Mouse (Mus musculus): ENCODE measurements at regions not wholly inside any gene's neighbourhood (a gene's known extent, or its start where the extent isn't known, plus 50 kb on each side); places are given as distances from the start of the nearest gene placed in this dataset.

DNA sequence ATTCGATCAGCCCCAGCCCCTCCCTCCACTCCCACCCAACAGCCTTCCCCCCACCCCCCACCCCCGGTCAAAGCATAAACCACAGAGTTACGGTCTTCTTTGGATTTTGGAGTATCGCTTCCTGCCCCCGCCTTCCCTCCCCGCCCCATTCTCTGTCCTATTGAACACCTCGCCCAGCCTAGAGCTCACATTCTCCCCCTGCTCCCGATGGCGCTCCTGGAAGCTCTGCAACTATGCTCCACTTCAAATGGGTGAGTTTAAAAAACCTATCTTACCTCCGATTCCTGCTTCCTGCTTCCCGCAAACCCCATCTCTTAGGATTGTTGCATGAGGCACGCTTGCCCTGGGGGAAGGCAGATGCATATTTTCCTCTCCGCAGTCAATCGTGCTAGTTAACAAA is 419.7 kb upstream of the Ubash3b start:
- Histone ChIP-seq H3K36me3 (peaks cover 8% of the 10 kb centered on the region), H3K9me3 (replicated peaks) (no peaks in the 10 kb centered on the region), H3K4me3 (peak overlapping the region; percentile 74), H3K4me1 (peaks cover 34% of the 10 kb centered on the region), H3K27ac (peak overlapping the region; percentile 98), H3K27me3 (ENCODE audit: low read depth, poor library complexity, severe bottlenecking) (no peaks in the 10 kb centered on the region)
- peak; percentile 75 for DNase-seq (ENCODE audit: low spot score)
- 1% methylated on average over 14 of the region's 14 CpGs for WGBS

DNA sequence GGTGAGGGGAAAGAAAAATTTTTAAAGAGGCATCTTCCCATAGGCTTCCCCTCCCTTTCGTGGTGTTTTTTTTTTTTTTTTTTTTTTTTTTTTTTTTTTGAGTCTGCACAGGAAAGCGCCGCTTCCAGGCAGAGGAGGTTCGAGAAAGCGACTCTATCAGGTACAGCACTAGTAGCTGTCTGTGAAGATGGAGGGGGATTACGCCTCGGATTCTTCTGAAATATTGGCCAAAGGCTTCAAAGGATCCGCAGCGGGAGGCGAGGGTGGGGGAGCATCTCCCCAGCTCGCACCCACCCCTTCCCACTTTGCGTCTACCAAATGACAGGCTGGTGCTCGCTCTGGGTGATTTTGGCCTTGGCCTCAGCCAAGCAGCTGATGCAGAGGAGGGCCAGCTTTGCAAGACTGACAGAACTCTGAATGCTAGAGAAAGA is 419.1 kb upstream of the Ubash3b start:
- Histone ChIP-seq H3K4me1 (peaks cover 34% of the 10 kb centered on the region), H3K9me3 (replicated peaks) (no peaks in the 10 kb centered on the region), H3K4me3 (peak overlapping the region; percentile 74), H3K27ac (peak overlapping the region; percentile 98), H3K36me3 (peaks cover 2% of the 10 kb centered on the region), H3K27me3 (ENCODE audit: low read depth, poor library complexity, severe bottlenecking) (no peaks in the 10 kb centered on the region)
- peak; percentile 78 for DNase-seq (ENCODE audit: low spot score)
- WGBS = under 1% methylated on average over 13 of the region's 13 CpGs

DNA sequence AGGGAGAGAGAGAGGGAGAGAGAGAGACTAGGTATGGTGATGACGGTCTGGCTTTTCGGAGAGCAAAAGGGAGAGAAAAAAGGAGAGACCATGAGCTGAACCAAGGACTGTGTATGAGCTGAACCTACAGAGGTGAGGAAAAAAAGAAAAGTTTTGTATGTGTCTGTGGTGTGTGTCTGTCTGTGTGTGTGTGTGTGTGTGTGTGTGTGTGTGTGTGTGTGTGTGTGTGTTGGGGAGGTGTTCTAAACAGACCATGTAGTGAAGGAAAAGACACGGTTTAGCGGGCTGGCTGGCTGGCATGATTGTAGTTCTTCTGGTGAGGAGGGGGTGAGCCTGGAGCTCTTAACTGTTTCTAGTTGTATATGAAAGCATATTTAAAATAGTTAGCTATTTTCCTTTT is 418.6 kb upstream of the Ubash3b start:
- peak overlapping the region; percentile 74 for H3K4me3 ChIP-seq
- peak overlapping the region; percentile 98 for H3K27ac ChIP-seq
- under 1% methylated on average over 4 of the region's 4 CpGs for WGBS
- H3K9me3 ChIP-seq (replicated peaks) = no peaks in the 10 kb centered on the region
- H3K27me3 ChIP-seq (ENCODE audit: low read depth, poor library complexity, severe bottlenecking) = no peaks in the 10 kb centered on the region
- H3K4me1 ChIP-seq = peaks cover 34% of the 10 kb centered on the region
- peak; percentile 61 for DNase-seq (ENCODE audit: low spot score)
- no peaks in the 10 kb centered on the region for H3K36me3 ChIP-seq

DNA sequence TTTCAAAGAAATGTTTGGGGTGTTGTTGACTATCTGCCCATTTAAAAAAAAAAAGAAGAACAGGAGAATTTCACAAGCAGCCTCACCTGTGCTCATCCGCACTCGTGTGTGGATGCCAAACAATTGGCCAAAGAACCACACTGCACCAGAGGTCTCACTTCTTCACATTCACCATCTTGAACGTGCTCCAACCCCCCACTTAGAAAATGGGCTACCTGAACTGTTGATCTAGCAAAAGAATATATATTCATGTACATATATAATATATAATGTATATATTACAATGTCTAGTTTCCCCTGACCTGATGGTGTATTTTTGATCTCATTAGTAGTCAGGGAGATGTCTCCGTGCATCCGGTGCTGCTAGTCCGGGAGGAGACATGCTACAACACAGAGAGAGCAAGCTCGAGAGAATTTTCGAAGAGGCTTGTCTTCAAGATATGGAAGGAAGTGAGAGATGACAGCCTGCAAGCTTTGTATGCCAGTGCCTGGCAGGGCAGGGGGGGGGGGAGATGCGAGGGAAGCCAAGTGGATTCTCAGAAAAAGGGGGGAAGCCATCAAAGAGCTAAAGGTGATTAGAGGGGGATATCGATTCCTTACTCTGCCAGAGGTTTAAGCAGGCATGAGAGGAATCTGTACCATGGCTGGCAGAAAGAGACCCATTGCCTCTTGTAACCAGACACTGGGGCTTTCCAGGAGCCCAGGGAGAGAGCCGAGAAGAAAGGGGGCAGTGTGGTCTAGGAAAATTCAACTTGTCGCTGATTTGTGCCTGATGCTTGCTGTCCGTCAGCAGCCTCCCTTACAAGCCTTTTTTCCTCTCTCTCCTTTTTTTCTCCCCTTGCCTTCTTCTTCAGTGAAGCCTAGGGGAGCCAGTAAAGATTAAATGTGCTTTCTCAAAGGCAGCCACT is 417.9 kb upstream of the Ubash3b start:
- no peaks in the 10 kb centered on the region for H3K36me3 ChIP-seq
- H3K9me3 ChIP-seq (replicated peaks) = no peaks in the 10 kb centered on the region
- H3K27me3 ChIP-seq (ENCODE audit: low read depth, poor library complexity, severe bottlenecking) = no peaks in the 10 kb centered on the region
- H3K27ac ChIP-seq = peak overlapping the region; percentile 98
- WGBS = 47% methylated on average over 13 of the region's 13 CpGs
- peak overlapping the region; percentile 74 for H3K4me3 ChIP-seq
- H3K4me1 ChIP-seq = peaks cover 34% of the 10 kb centered on the region
- peak; percentile 71 for DNase-seq (ENCODE audit: low spot score)

DNA sequence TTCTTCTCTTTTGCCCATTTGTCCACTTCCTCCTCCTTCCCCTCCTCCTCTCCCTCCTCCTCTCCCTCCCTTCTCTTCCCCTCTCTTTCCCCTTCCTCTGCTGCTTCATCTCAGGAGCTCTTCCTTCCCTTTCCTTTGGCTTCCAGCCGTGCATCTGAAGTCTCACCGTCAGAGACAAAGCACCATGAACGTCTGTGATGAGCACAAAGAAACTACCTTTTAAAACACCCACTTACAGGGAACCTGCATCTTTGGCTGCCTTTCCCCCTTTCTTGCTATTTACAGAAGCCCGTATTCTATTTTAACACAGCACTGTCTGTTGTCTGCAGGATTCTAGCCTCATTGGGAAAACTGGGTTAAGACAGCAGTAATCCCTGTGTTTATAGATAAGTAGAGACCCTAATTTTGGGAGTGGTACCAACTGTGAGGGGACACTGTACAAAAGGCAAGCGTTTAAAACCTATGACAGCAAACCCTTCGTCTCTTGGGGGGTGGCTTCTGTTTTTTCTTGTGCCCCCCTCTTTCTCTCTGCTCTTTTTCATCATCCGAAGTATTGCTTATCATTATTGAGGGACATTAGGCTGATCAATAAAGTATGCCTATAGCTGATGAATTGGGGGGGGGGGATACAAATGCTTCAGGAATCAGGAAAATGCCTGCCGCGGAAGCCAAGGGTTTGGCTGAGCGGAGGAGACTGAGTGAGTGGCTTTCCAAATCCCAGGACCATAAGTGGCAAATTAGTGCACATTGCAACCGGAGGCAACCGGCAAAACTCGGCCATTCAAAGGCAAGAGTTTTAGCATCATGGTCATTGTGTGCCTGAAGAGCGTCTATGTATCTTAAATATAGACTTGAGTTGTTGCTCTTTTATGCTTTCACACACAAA is 417.0 kb upstream of the Ubash3b start:
- no peak for DNase-seq (ENCODE audit: low spot score)
- 73% methylated on average over 14 of the region's 14 CpGs for WGBS
- H3K9me3 ChIP-seq (replicated peaks) = no peaks in the 10 kb centered on the region
- no peaks in the 10 kb centered on the region for H3K36me3 ChIP-seq
- H3K4me1 ChIP-seq = peaks cover 27% of the 10 kb centered on the region
- H3K27ac ChIP-seq = peak overlapping the region; percentile 10; the same call in 1 of the 2 replicates
- H3K4me3 ChIP-seq = no peak overlapping the region
- H3K27me3 ChIP-seq (ENCODE audit: low read depth, poor library complexity, severe bottlenecking) = no peaks in the 10 kb centered on the region

DNA sequence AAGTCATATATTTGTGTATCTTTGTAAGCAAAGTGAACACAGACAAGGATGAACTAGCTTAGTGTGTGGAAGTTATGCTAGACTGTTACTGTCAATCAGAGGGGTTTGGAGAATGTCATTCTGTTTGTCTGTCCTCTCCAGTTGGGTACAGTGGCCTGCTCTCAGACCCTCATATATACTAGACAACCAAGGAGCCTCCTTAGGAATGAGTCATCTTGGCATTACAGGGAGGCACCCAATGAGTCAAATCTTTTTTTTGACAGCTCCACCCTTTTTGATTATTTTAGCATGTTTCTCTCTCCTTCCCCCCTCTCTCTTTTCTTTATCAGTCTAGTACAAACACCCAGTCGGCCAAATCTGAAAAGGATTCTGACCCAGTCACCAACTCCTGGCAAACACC is 416.3 kb upstream of the Ubash3b start:
- Histone ChIP-seq H3K27ac (no peak overlapping the region), H3K4me1 (peaks cover 26% of the 10 kb centered on the region), H3K4me3 (no peak overlapping the region), H3K36me3 (no peaks in the 10 kb centered on the region), H3K27me3 (ENCODE audit: low read depth, poor library complexity, severe bottlenecking) (no peaks in the 10 kb centered on the region), H3K9me3 (replicated peaks) (no peaks in the 10 kb centered on the region)
- 70% methylated on average over 1 of the region's 1 CpGs for WGBS
- DNase-seq (ENCODE audit: low spot score) = no peak

DNA sequence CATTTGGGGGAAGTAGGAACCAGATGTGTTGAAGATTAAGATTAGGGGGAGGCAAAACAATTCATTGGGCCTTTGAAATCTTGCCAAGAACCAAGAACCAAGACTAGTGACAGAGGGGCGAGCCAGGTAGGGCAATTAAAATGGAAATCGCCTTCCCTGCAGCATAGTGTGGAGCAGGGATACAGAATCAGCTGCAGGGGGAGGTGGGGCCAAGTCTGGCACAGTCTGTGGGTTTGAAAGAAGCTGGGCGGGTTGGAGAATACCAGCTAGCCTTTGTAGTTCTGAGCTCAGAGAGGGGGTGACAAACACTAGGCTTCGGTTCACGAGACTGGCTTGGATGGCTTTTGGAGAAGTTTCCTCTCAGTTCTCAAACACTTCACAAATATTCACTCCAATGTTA is 414.3 kb upstream of the Ubash3b start:
- Histone ChIP-seq H3K4me1 (peaks cover 26% of the 10 kb centered on the region), H3K27me3 (ENCODE audit: low read depth, poor library complexity, severe bottlenecking) (no peaks in the 10 kb centered on the region), H3K9me3 (replicated peaks) (no peaks in the 10 kb centered on the region), H3K4me3 (no peak overlapping the region), H3K36me3 (no peaks in the 10 kb centered on the region), H3K27ac (0 out of 2 replicates have a peak overlapping the region, but pooled peaks have one; percentile 36)
- no peak for DNase-seq (ENCODE audit: low spot score)
- WGBS = 28% methylated on average over 5 of the region's 5 CpGs

DNA sequence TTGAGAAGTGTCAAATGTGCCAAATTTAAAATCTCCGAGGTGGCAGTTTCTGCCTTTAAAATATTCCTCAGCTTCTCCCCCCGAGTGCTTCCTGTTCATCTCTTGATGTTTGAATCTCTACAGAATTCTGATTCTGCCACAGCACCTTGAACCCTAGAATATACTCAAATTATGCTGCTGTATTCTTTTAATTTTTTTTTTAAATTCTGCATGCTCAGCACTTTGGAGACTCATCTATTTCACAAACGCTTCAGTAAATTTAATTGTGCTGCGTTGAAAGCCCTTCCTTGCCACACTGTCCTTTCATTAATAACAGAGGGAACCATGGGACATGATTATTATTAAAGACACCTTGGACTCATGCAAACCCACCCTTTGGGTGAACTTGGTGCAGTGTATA is 408.8 kb upstream of the Ubash3b start:
- no peaks in the 10 kb centered on the region; the same call in 1 of the 2 replicates for H3K4me1 ChIP-seq
- no peak for DNase-seq (ENCODE audit: low spot score)
- H3K27ac ChIP-seq = no peak overlapping the region
- no peaks in the 10 kb centered on the region for H3K27me3 ChIP-seq (ENCODE audit: low read depth, poor library complexity, severe bottlenecking)
- no peaks in the 10 kb centered on the region for H3K36me3 ChIP-seq
- no peaks in the 10 kb centered on the region for H3K9me3 ChIP-seq (replicated peaks)
- 92% methylated on average over 4 of the region's 4 CpGs for WGBS
- no peak overlapping the region for H3K4me3 ChIP-seq

DNA sequence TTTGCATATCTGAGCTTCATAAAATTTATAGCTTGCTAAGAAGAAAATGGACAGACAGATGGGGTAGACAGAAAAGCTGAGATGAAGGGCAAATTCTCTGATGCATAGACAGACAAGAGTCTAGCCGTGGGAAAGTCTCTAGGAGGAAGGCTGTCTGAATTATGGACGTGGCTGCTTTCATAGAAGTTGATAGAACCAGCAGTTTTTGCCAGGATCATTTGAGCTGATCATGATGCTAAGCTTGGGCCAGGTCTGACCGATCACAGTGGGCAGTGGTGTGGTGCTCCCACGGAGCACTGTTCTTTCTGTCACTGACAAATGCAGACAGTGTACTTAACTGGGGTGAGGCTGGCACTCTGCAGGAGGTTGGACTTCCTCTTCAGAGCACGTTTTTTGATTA is 405.0 kb upstream of the Ubash3b start:
- 81% methylated on average over 5 of the region's 5 CpGs for WGBS

DNA sequence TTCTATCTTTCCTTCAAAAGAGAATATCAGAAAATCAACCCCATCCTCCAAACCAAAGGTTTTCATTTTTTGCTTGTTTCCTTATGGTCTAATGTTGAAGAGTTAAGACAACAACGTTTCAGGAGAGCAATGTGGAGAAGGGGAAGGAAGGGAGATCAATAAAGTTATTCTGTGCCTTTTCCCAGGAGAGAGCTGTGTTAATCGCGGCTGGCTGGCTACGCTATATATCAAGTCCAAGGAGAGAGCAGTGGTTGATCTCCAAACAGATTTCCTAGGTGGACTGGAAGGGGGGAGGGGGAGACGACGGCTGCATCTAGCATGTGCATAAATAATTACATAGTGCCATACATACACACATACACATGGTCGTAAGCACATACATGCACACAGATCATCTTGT is 404.3 kb upstream of the Ubash3b start:
- WGBS = 86% methylated on average over 7 of the region's 7 CpGs
- DNase-seq (ENCODE audit: low spot score) = no peak
- H3K4me3 ChIP-seq = no peak overlapping the region

More for the DNA sequence above, 405.0 kb upstream of the Ubash3b start:
- Histone ChIP-seq H3K27ac (no peak overlapping the region), H3K27me3 (ENCODE audit: low read depth, poor library complexity, severe bottlenecking) (no peaks in the 10 kb centered on the region), H3K36me3 (no peaks in the 10 kb centered on the region), H3K4me3 (no peak overlapping the region), H3K4me1 (no peaks in the 10 kb centered on the region; the same call in 1 of the 2 replicates), H3K9me3 (replicated peaks) (no peaks in the 10 kb centered on the region)
- DNase-seq (ENCODE audit: low spot score) = no peak

DNA sequence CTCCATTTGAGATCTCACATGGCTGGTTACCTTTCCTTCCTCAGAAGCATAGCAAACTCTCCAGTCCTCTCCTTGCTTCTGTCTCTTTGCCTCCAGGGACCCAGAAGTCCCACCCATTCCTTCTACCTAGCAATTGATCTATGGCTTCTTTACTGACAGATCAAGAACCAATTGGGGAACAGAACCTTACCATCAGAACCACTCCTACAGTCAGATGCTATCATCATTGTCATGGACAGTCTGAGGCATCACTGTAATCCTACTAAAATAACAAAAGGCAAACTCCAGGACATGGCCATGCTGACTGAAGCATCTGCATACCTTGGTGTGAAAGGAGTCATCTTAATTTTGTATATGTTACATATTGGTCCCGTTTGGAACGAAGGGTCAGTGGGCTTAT is 401.9 kb upstream of the Ubash3b start:
- 89% methylated on average over 2 of the region's 2 CpGs for WGBS
- H3K27me3 ChIP-seq (ENCODE audit: low read depth, poor library complexity, severe bottlenecking) = no peaks in the 10 kb centered on the region
- H3K4me1 ChIP-seq = no peaks in the 10 kb centered on the region; the same call in 1 of the 2 replicates

More for the DNA sequence above, 404.3 kb upstream of the Ubash3b start:
- no peaks in the 10 kb centered on the region for H3K27me3 ChIP-seq (ENCODE audit: low read depth, poor library complexity, severe bottlenecking)
- H3K27ac ChIP-seq = no peak overlapping the region
- H3K9me3 ChIP-seq (replicated peaks) = no peaks in the 10 kb centered on the region
- H3K4me1 ChIP-seq = no peaks in the 10 kb centered on the region; the same call in 1 of the 2 replicates
- no peaks in the 10 kb centered on the region for H3K36me3 ChIP-seq

DNA sequence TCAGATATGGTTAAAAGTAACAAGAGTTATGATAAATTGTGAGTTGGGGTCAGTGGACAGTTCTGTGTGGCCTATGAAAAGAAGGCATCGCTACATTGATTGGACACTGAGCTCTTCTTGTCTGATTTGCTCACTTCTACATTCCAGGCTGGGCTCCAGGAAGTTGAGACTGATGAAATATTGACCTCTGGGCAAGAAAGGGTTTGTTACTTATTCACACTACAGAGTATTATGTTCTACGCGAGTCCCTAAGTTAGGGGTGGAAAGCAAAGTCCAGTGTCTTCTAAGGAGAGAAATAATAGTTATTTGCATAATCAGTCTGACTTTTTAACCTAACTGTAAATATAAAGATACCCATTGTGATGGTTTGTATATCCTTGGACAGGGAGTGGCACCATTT is 397.0 kb upstream of the Ubash3b start:
- Histone ChIP-seq H3K4me1 (no peaks in the 10 kb centered on the region), H3K4me3 (no peak overlapping the region), H3K36me3 (no peaks in the 10 kb centered on the region), H3K9me3 (replicated peaks) (no peaks in the 10 kb centered on the region), H3K27me3 (ENCODE audit: low read depth, poor library complexity, severe bottlenecking) (no peaks in the 10 kb centered on the region), H3K27ac (no peak overlapping the region)
- WGBS = 92% methylated on average over 3 of the region's 3 CpGs
- no peak for DNase-seq (ENCODE audit: low spot score)

More for the DNA sequence above, 401.9 kb upstream of the Ubash3b start:
- Histone ChIP-seq H3K27ac (no peak overlapping the region), H3K4me3 (no peak overlapping the region), H3K9me3 (replicated peaks) (no peaks in the 10 kb centered on the region), H3K36me3 (no peaks in the 10 kb centered on the region)
- no peak for DNase-seq (ENCODE audit: low spot score)

DNA sequence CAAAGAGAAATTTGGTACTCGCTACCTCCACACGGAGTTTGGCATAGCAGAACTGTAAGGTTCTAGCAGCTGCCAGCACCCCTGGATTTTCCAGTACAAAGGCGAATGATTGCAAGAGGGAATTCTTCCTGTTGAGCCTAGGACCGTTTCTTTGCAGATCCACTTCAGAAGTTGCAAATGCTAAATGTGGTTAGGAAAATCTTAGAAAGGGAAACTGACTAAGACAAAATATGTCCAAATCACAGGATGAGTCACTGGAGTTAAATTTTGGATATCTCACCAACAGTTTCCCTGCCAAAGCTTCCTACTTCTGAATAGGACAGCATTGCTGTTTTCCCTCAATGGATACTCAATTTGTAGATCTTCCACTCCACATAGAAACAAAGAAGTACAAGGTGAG is 395.4 kb upstream of the Ubash3b start:
- Histone ChIP-seq H3K4me3 (no peak overlapping the region), H3K27ac (no peak overlapping the region), H3K36me3 (no peaks in the 10 kb centered on the region), H3K27me3 (ENCODE audit: low read depth, poor library complexity, severe bottlenecking) (no peaks in the 10 kb centered on the region), H3K4me1 (no peaks in the 10 kb centered on the region), H3K9me3 (replicated peaks) (no peaks in the 10 kb centered on the region)
- no peak for DNase-seq (ENCODE audit: low spot score)
- 92% methylated on average over 4 of the region's 4 CpGs for WGBS
